Mouse (Mus musculus): ENCODE measurements around the gene Dmxl2.

DNA sequence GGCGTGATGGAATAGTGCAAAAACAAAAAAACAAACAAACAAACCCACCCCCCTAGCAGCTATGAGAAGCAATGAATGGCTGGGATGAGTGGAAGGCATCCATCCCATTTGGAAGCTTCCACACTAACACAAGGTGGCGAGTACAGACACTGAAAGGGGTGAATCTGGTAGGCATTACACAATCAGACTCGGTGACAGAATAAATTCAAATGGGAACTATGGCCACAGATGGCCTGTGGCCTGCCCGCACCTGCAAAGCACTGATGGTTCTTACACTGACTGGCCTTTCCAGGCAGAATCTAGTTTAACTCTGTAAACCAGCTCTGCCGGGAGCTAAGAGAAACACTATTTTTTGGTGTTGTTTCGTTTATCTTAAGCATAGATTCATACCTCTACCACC is 2.1 kb downstream of the Dmxl2 start:
- TF ChIP-seq CTCF (IDR thresholded peaks at IDR 0.05; ENCODE audit: insufficient read depth, low read depth, low read length) = no peak
- TF ChIP-seq POLR2A (IDR thresholded peaks at IDR 0.05; ENCODE audit: insufficient read depth, low read depth, low read length) = no peak
